Mouse (Mus musculus) lung, embryonic 16.5 days (tissue): ENCODE results near the gene Ppp3r2. TPM values are rescaled to one million over a fixed set of nuclear protein-coding genes. Genes with fewer than 3 reads are reported as not detected.

Source experiments
- polyA plus RNA-seq: library from polyadenylated mRNA; unstranded; fragments of >200 nt; fragmentation: Nextera tagmentation; extraction: Ambion mirVana; gene quantifications from 2 replicates; pipeline ENCODE4 v1.2.1, GENCODE M21; 2015

Ppp3r2 gene
- polyA plus RNA-seq, 1 experiment from 2014 or later: 0.06 TPM

Other genes with a start within 250 kb of the Ppp3r2 start
- 0.49 and 0.58 TPM in 2 replicates for gene Acnat1, start 208.1 kb downstream of the Ppp3r2 start, polyA plus RNA-seq
- gene Baat, start 175.5 kb downstream of the Ppp3r2 start, polyA plus RNA-seq: not detected in 2 replicates
- 62.1 and 64.7 TPM in 2 replicates for gene Mrpl50, start 160.9 kb downstream of the Ppp3r2 start, polyA plus RNA-seq
- gene Zfp189, start 160.8 kb downstream of the Ppp3r2 start, polyA plus RNA-seq: 9.6 TPM in 2 replicates
- 0.53 and 6.3 TPM in 2 replicates for gene Aldob, start 132.5 kb downstream of the Ppp3r2 start, polyA plus RNA-seq
- 25.9 and 27.6 TPM in 2 replicates for gene Tmem246, start 84.1 kb downstream of the Ppp3r2 start, polyA plus RNA-seq
- gene Rnf20, start 50.0 kb downstream of the Ppp3r2 start, polyA plus RNA-seq: 38.1 and 41.2 TPM in 2 replicates
- 0.30 and 0.39 TPM in 2 replicates for gene Grin3a, start 163.7 kb upstream of the Ppp3r2 start, polyA plus RNA-seq